Mouse (Mus musculus) 416B (cell line): Measurements from ENCODE around the gene Zfp868.
"Not testable (repeated sequence)": the region's sequence is repeated elsewhere in the genome, so short reads cannot be mapped to it uniquely, and the experiment has no call there.

Experiments
- DNase-seq: peaks from one replicate; pipeline ENCODE4 v3.0.0; 2011; ENCODE audit warnings: low read depth

The Zfp868 gene

DNA sequence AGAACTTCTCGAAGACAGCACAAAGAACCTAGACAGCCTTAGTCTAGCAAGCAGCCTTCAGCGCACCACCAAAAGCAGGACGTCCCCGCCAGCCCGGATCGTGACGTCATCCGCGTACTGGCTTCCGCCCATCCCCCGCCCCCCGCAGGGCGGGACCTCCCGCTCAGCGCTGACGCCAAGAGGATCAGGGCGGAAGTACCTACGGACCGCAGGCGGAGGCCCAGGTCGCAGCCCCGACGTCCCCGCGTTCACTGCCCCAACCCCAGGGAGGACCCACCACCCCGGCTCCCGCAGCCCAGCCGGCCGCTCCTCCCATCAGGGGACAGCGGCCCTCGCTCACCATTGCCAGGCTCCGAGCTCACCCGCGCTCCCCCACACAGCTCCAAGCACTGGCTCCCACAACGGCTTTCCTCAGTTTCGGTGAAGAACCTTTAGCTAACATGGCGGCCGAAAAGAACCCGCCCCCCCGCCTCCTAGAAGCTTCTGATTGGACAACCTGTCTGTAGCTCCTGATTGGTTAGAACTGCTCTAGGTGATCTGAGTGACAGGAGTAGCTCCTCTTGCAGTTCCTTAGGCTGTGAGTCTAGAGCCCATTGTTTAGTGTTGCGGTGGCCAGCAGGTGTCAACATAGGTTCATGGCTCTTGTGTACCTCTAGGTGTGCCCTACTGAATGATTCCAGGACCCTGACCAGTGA lies at the start of gene Zfp868:
Gene Zfp868 (minus strand): TSS at position 454 of the 695 bp plus-strand sequence.
- peak; percentile 99 for DNase-seq

DNA sequence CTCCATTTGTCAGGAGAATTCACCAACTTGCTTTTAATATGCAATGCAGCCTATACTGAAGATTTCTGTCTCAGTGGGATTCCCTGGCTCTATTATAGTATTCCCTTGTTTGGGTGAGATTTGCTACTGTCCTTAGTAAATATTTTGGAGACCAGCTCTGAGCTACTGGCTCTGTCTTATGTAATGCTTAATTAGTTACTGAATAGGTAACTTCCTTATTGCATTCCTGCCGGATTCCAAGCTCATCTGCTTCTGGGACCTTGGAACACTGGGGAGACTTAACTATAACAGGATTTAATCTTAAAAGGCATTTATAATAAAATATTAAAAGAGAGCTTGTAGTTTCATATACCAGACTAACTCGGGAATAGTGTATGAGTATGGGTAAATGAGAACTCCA lies 39.7 kb upstream of the Zfp868 start:
- not testable (repeated sequence) for DNase-seq

- DNase-seq: no peak
Observed at GRCm38 (mm10) chr8:69661294-69661693, 35.9 kb upstream of the Zfp868 start.

DNA sequence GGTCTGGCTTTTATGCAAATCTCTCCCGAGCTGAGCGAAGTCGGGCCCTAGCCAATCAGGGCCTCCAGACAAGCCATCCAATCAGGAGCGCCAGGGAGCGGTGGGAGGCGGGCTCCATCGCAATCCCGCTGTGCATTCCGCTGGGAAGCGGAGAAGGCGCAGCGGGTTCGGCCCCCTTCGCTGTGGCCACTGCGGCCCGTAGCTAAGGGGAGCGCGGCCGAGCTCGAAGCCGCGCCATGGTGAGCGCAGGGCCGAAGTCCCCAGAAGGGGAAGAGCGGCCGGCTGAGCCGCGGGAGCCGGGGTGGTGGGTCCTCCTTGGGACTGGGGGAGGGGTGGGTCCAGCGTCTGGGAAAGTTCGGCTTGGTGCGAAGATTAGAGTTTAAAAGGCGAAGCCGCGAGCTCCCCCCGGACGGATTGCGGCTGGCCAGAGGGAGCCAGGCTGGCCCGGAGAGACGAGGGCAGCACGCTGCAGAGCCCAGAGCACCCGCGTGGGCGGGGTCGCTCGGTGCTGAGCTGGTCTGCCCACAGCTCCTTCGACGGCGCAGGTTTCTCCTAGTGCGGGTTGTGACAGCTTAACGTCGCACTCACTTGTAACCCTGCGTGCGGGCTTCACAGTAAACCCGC lies 29.1 kb upstream of the Zfp868 start, which contains the start of gene Zfp964:
Gene Zfp964 (plus strand): TSS at position 122 of the 624 bp plus-strand sequence.
- DNase-seq: no peak

DNA sequence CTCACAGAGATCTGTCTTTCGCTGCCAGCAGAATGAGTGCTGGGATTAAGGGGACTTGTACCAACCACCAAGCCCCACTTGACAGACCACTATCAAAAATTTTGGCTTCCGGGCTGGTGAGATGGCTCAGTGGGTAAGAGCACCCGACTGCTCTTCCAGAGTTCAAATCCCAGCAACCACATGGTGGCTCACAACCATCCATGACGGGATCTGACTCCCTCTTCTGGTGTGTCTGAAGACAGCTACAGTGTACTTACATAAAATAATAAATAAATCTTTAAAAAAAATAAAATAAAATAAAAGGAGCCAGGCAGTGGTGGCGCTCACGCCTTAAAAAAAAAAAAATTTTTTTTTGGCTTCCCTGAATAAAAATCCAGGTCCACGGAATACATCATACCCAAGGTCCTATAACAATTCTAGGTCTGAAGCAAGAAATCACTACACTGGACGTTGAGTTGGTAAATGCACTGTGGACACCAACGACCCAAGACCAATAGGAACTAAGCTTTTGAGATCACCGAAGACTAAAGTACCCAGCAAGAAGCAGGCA lies 28.5 kb upstream of the Zfp868 start:
- no peak for DNase-seq

- no peak for DNase-seq
Observed at GRCm38 (mm10) chr8:69618078-69618477, 7.3 kb downstream of the Zfp868 start.

GRCm38 (mm10) chr8:69614687-69615086 lies 10.7 kb downstream of the Zfp868 start:
- DNase-seq: no peak

DNA sequence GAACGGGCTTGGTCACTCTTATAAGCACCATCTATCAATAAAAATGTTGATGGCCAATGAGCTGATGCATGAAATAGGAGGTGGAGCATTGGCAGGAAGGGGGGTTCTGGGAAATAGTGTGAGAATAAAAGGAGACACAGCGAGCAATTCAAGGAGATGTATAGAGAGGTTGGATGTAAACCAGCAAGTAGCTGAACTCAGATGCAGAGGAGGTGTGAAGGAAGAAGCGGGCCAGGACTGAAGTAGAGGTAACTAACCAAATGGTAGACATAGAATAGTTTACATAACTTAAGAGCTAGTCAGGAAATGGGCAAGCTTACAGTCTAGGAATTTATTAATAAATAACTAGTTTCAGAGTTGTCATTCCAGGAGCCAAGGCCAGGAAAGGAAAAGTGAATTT lies 27.8 kb downstream of the Zfp868 start:
- not testable (repeated sequence) for DNase-seq

GRCm38 (mm10) chr8:69584611-69585202 lies 40.6 kb downstream of the Zfp868 start:
- no peak for DNase-seq

DNA sequence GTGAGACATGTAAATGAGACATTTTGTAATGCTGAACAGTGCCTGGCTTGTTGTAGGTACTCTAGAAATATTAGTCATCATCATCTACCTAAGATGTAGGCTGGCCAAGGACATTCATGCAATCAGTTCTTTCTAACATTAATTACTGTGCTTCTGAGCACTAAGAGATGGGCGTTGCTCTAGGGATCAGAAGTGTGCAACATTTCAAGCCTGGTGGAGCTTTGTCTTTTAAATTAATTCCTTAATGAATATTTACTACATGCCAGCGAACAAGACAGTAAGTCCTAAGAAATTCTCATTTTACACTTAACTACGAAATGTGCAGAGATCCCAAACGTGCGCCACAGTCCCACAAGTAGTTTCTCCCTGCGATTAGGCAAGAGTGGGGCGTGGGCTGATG lies 41.1 kb downstream of the Zfp868 start:
- DNase-seq: not testable (repeated sequence)
